Mouse (Mus musculus) heart, postnatal 36 days (tissue): ENCODE results near the gene Fundc1. TPM values are rescaled to one million over a fixed set of nuclear protein-coding genes. Genes with fewer than 3 reads are reported as not detected.
"Not testable (repeated sequence)": the region's sequence is repeated elsewhere in the genome, so short reads cannot be mapped to it uniquely, and the experiment has no call there.

ENCODE experiments used
- DNase-seq, 2 experiments: peaks; one replicate each; pipeline ENCODE4 v3.0.0; 2021 to 2022
- intact Hi-C: fragments of 180-260 bp; cut with DNase I; formaldehyde crosslinking; loops from one replicate; pipeline ENCODE4 v1.15.1; 2025
- total RNA-seq, 2 experiments: library from RNA; stranded (reverse); gene quantifications; 2 replicates each; pipeline ENCODE4 v1.2.3; 2021

The Fundc1 gene
- total RNA-seq: 10 to 100 TPM; 28.8 to 31.8 TPM

- peak; percentile 89 to 90 for DNase-seq
- intact Hi-C loops: loop anchor here (2.0 to 5.0 kb wide), 2 partner anchors 45 to 590 kb away; partner anchors contain the start of gene Kdm6a
These were observed at the start of gene Fundc1 for GRCm38 (mm10) chrX:17571621-17572459. TSS of gene Fundc1 (minus strand) at chrX:17572325.

- intact Hi-C loops: no loop called here
- DNase-seq: no peak
These were observed 39.1 kb upstream of the Fundc1 start for GRCm38 (mm10) chrX:17611253-17611652.

- intact Hi-C loops: no loop called here
- no peak for DNase-seq
These were observed 36.6 kb upstream of the Fundc1 start for GRCm38 (mm10) chrX:17608763-17609162.

- intact Hi-C loops: no loop called here
- no peak for DNase-seq
These were observed 35.5 kb upstream of the Fundc1 start for GRCm38 (mm10) chrX:17607668-17608067.

GRCm38 (mm10) chrX:17593331-17593730 is 21.2 kb upstream of the Fundc1 start:
- intact Hi-C loops: no loop called here
- no peak for DNase-seq

GRCm38 (mm10) chrX:17590745-17591144 is 18.6 kb upstream of the Fundc1 start:
- DNase-seq: peak; percentile 32 to 54
- intact Hi-C loops: loop anchor here (2.0 kb wide), 1 partner anchor 16 kb away; no protein-coding TSS in a partner anchor

GRCm38 (mm10) chrX:17571271-17571620 is 879 bp downstream of the Fundc1 start:
- intact Hi-C loops: loop anchor here (2.0 to 5.0 kb wide), 2 partner anchors 44 to 591 kb away; partner anchors contain the start of gene Kdm6a
- peak in 1 of 2 experiments; percentile 5 for DNase-seq

GRCm38 (mm10) chrX:17568670-17569069 is 3.5 kb downstream of the Fundc1 start:
- no peak for DNase-seq
- intact Hi-C loops: no loop called here

GRCm38 (mm10) chrX:17565743-17566142 is 6.4 kb downstream of the Fundc1 start:
- no peak for DNase-seq
- intact Hi-C loops: no loop called here

- intact Hi-C loops: no loop called here
- DNase-seq: no peak
These were observed 7.4 kb downstream of the Fundc1 start for GRCm38 (mm10) chrX:17564732-17565131.

GRCm38 (mm10) chrX:17558746-17559145 is 13.4 kb downstream of the Fundc1 start:
- intact Hi-C loops: no loop called here
- DNase-seq: no peak

- DNase-seq: no peak
- intact Hi-C loops: no loop called here
These were observed 17.6 kb downstream of the Fundc1 start for GRCm38 (mm10) chrX:17554488-17554887.

GRCm38 (mm10) chrX:17551586-17551985 is 20.5 kb downstream of the Fundc1 start:
- DNase-seq, intact Hi-C loops: not testable (repeated sequence)

GRCm38 (mm10) chrX:17547143-17547806 is 24.9 kb downstream of the Fundc1 start:
- intact Hi-C loops: loop anchor here (2.0 kb wide), 1 partner anchor 20 kb away; no protein-coding TSS in a partner anchor
- DNase-seq: no peak

GRCm38 (mm10) chrX:17544860-17545492 is 27.1 kb downstream of the Fundc1 start:
- DNase-seq: no peak
- intact Hi-C loops: no loop called here

GRCm38 (mm10) chrX:17537701-17538100 is 34.4 kb downstream of the Fundc1 start:
- intact Hi-C loops: no loop called here
- DNase-seq: no peak

- DNase-seq: peak in 1 of 2 experiments; percentile 18
- intact Hi-C loops: loop anchor here (2.0 kb wide), 2 partner anchors 20 to 44 kb away; no protein-coding TSS in a partner anchor
These were observed 45.1 kb downstream of the Fundc1 start for GRCm38 (mm10) chrX:17527008-17527407.

- no peak for DNase-seq
- intact Hi-C loops: no loop called here
These were observed 50.9 kb downstream of the Fundc1 start for GRCm38 (mm10) chrX:17521221-17521716.

- peak; percentile 24 to 45 for DNase-seq
- intact Hi-C loops: no loop called here
These were observed 52.0 kb downstream of the Fundc1 start for GRCm38 (mm10) chrX:17520086-17520485.

GRCm38 (mm10) chrX:17514012-17514411 is 58.1 kb downstream of the Fundc1 start:
- no peak for DNase-seq
- intact Hi-C loops: no loop called here
